Mouse (Mus musculus) cerebellum, adult 2 months (tissue): ENCODE measurements around the gene Rfx8.

ENCODE experiments used
- CTCF ChIP-seq: fragments of 200-500 bp; IDR thresholded peaks from 2 replicates; pipeline ENCODE4 v1.5.1; 2011; ENCODE audit warnings: low read depth, mild to moderate bottlenecking, control low read depth, low read length, moderate library complexity, borderline replicate concordance; ENCODE audit not compliant: insufficient read depth
- POLR2A ChIP-seq: fragments of 200-500 bp; IDR thresholded peaks from 2 replicates; pipeline ENCODE4 v1.6.1; 2011; ENCODE audit warnings: low read length, control low read depth, borderline replicate concordance; ENCODE audit not compliant: insufficient read depth

- TF ChIP-seq CTCF = no peak
- no peak for TF ChIP-seq POLR2A
Observed at GRCm38 (mm10) chr1:39735493-39735892, 14.7 kb upstream of the Rfx8 start.
